Mouse (Mus musculus) MEL (cell line): Measurements from ENCODE around the gene Fez2. TPM values are rescaled to one million over a fixed set of nuclear protein-coding genes. Genes with fewer than 3 reads are reported as not detected.

Source experiments
- DNase-seq: peaks from one replicate; pipeline ENCODE4 v3.0.0; 2011; ENCODE audit warnings: low read depth, low spot score
- H3K27ac ChIP-seq: 2 replicates; pipeline ENCODE4 v1.5.1; 2012; ENCODE audit warnings: low read depth, mild to moderate bottlenecking, control low read depth, low read length, moderate library complexity; ENCODE audit not compliant: control insufficient read depth
- H3K27me3 ChIP-seq, 2 experiments: fragments of 150-350 bp in 1 of 2; sonication (generic) in 1 of 2; 2 replicates each; pipeline ENCODE4 v1.6.1; 2012; ENCODE audit warnings: low read length in 2 of 2, mild to moderate bottlenecking in 2 of 2, improper control_type of control experiment in 1 of 2, moderate library complexity in 1 of 2; ENCODE audit not compliant: insufficient read depth in 2 of 2, control insufficient read depth in 1 of 2
- H3K36me3 ChIP-seq, 2 experiments: 2 replicates each; pipeline ENCODE4 v1.6.1; 2012 to 2014; ENCODE audit warnings: low read length in 2 of 2, improper control_type of control experiment in 1 of 2, inconsistent platforms in 1 of 2, mild to moderate bottlenecking in 1 of 2; ENCODE audit not compliant: insufficient read depth in 2 of 2, control insufficient read depth in 1 of 2
- H3K4me1 ChIP-seq, 2 experiments: fragments of 150-350 bp in 1 of 2; sonication (generic) in 1 of 2; 2 replicates each; pipeline ENCODE4 v1.6.1; 2012; ENCODE audit warnings: low read length in 2 of 2, improper control_type of control experiment in 1 of 2, mild to moderate bottlenecking in 1 of 2; ENCODE audit not compliant: insufficient read depth in 2 of 2, control insufficient read depth in 1 of 2
- H3K4me3 ChIP-seq, 2 experiments: fragments of 150-350 bp in 1 of 2; sonication (generic) in 1 of 2; 2 replicates each; pipeline ENCODE4 v1.5.1; 2012; ENCODE audit warnings: low read depth in 2 of 2, low read length in 2 of 2, mild to moderate bottlenecking in 2 of 2, moderate library complexity in 2 of 2, control low read depth in 1 of 2, improper control_type of control experiment in 1 of 2; ENCODE audit not compliant: control insufficient read depth in 1 of 2, insufficient read depth in 1 of 2
- H3K79me2 ChIP-seq: 2 replicates; pipeline ENCODE4 v1.6.1; 2012; ENCODE audit warnings: mild to moderate bottlenecking, low read length, moderate library complexity; ENCODE audit not compliant: control insufficient read depth, poor library complexity, insufficient read depth
- H3K9ac ChIP-seq: 2 replicates; pipeline ENCODE4 v1.6.1; 2012; ENCODE audit warnings: low read depth, mild to moderate bottlenecking, control low read depth, low read length, moderate library complexity; ENCODE audit not compliant: control insufficient read depth, poor library complexity, severe bottlenecking
- H3K9me3 ChIP-seq: fragments of 150-350 bp; sonication (generic); replicated peaks from 2 replicates; pipeline ENCODE4 v1.6.1; 2012; ENCODE audit warnings: mild to moderate bottlenecking, low read length, improper control_type of control experiment, moderate library complexity; ENCODE audit not compliant: insufficient read depth
- BHLHE40 ChIP-seq: IDR thresholded peaks from 2 replicates; pipeline ENCODE4 v1.6.1; 2012; ENCODE audit warnings: low read depth, mild to moderate bottlenecking, inconsistent platforms, low read length, improper control_type of control experiment, borderline replicate concordance
- CHD2 ChIP-seq: IDR thresholded peaks from 2 replicates; pipeline ENCODE4 v1.6.1; 2011; ENCODE audit warnings: low read length, improper control_type of control experiment
- E2F4 ChIP-seq: IDR thresholded peaks from 2 replicates; pipeline ENCODE4 v1.6.1; 2011; ENCODE audit warnings: low read depth, low read length, improper control_type of control experiment, borderline replicate concordance
- ELF1 ChIP-seq: IDR thresholded peaks from 2 replicates; pipeline ENCODE4 v1.6.1; 2014; ENCODE audit warnings: low read depth, mild to moderate bottlenecking, inconsistent platforms, low read length, improper control_type of control experiment, moderate library complexity
- EP300 ChIP-seq, 2 experiments: IDR thresholded peaks; 2 replicates each; pipeline ENCODE4 v1.6.1; 2011; ENCODE audit warnings: improper control_type of control experiment in 2 of 2, low read length in 2 of 2, low read depth in 1 of 2, mild to moderate bottlenecking in 1 of 2
- GABPA ChIP-seq: IDR thresholded peaks from 2 replicates; pipeline ENCODE4 v1.6.1; 2012; ENCODE audit warnings: low read depth, mild to moderate bottlenecking, inconsistent platforms, low read length, improper control_type of control experiment, moderate library complexity
- GATA1 ChIP-seq: IDR thresholded peaks from 2 replicates; pipeline ENCODE4 v1.6.1; 2011; ENCODE audit warnings: low read depth, low read length, improper control_type of control experiment
- JUND ChIP-seq: IDR thresholded peaks from 2 replicates; pipeline ENCODE4 v1.6.1; 2011; ENCODE audit warnings: low read depth, mild to moderate bottlenecking, improper control_type of control experiment, low read length
- MAX ChIP-seq: IDR thresholded peaks from 2 replicates; pipeline ENCODE4 v1.6.1; 2011; ENCODE audit warnings: low read length, improper control_type of control experiment
- MEF2A ChIP-seq: IDR thresholded peaks from 2 replicates; pipeline ENCODE4 v1.6.1; 2014; ENCODE audit warnings: low read depth, mild to moderate bottlenecking, inconsistent platforms, low read length, improper control_type of control experiment; ENCODE audit not compliant: poor library complexity, insufficient replicate concordance, severe bottlenecking; ENCODE audit errors: extremely low read depth
- POLR2A ChIP-seq, 2 experiments: IDR thresholded peaks; 2 replicates each; pipeline ENCODE4 v1.6.1; 2011 to 2012; ENCODE audit warnings: low read length in 2 of 2, mild to moderate bottlenecking in 2 of 2, control low read depth in 1 of 2, improper control_type of control experiment in 1 of 2, low read depth in 1 of 2, moderate library complexity in 1 of 2; ENCODE audit not compliant: control insufficient read depth in 1 of 2, insufficient read depth in 1 of 2, poor library complexity in 1 of 2
- SMC3 ChIP-seq: IDR thresholded peaks from 2 replicates; pipeline ENCODE4 v1.6.1; 2011; ENCODE audit warnings: low read depth, low read length, improper control_type of control experiment
- UBTF ChIP-seq: IDR thresholded peaks from 2 replicates; pipeline ENCODE4 v1.6.1; 2012; ENCODE audit warnings: low read depth, mild to moderate bottlenecking, inconsistent platforms, low read length, improper control_type of control experiment, moderate library complexity, borderline replicate concordance; ENCODE audit not compliant: insufficient read depth
- ZC3H11A ChIP-seq: IDR thresholded peaks from 2 replicates; pipeline ENCODE4 v1.6.1; 2012; ENCODE audit warnings: low read depth, mild to moderate bottlenecking, inconsistent platforms, low read length, improper control_type of control experiment
- ZKSCAN1 ChIP-seq: IDR thresholded peaks from 2 replicates; pipeline ENCODE4 v1.6.1; 2012; ENCODE audit warnings: low read depth, mild to moderate bottlenecking, inconsistent platforms, low read length, improper control_type of control experiment, moderate library complexity
- ZMIZ1 ChIP-seq: IDR thresholded peaks from 2 replicates; pipeline ENCODE4 v1.6.1; 2012; ENCODE audit warnings: low read depth, mild to moderate bottlenecking, inconsistent platforms, low read length, improper control_type of control experiment, moderate library complexity
- polyA plus RNA-seq, 2 experiments: library from polyadenylated mRNA; stranded (reverse) in 1 of 2; unstranded in 1 of 2; fragments of >175 nt in 1 of 2; fragments of >200 nt in 1 of 2; gene quantifications; 2 replicates each; pipeline versions ENCODE4 v1.2.1 to v1.2.4; 2012; ENCODE audit warnings: low replicate concordance in 2 of 2, low read depth in 1 of 2; ENCODE audit not compliant: insufficient read length in 2 of 2, insufficient read depth in 1 of 2, missing spikeins in 1 of 2
- total RNA-seq: library from RNA; depleted of rRNA; stranded (reverse); fragments of 300-350 nt; gene quantifications from 2 replicates; pipeline ENCODE4 v1.2.3, GENCODE M21; 2012

The Fez2 gene
- total and polyA plus RNA-seq, 3 experiments = 11.7 to 17.4 TPM; not detected in 1

- 0 out of 4 replicates have a peak, but pooled peaks cover 0 to 1% of the 10 kb centered on the region in 2 experiments for H3K4me1 ChIP-seq
- no peaks in the 10 kb centered on the region for H3K79me2 ChIP-seq
- no peaks in the 10 kb centered on the region for H3K9me3 ChIP-seq
- H3K36me3 ChIP-seq = peaks cover 0 to 1% of the 10 kb centered on the region in 2 experiments; a peak in 1 of 4 replicates
- H3K4me3 ChIP-seq = no peak overlapping the region
- DNase-seq = no peak
- H3K9ac ChIP-seq = no peak overlapping the region
- no peaks in the 10 kb centered on the region for H3K27me3 ChIP-seq
- H3K27ac ChIP-seq = no peak overlapping the region
- no peak for TF ChIP-seq ELF1
- TF ChIP-seq MEF2A = no peak
- TF ChIP-seq E2F4 = no peak
- TF ChIP-seq EP300 (IDR thresholded peaks at IDR 0.05; ENCODE audit: low read depth in 1 of 2, low read length in 2 of 2) = no peak
- TF ChIP-seq SMC3 = no peak
- TF ChIP-seq CHD2 = no peak
- TF ChIP-seq BHLHE40 = no peak
- no peak for TF ChIP-seq POLR2A (IDR thresholded peaks at IDR 0.05; ENCODE audit: control insufficient read depth in 1 of 2, insufficient read depth in 1 of 2, low read depth in 1 of 2, low read length in 2 of 2, poor library complexity in 1 of 2)
- no peak for TF ChIP-seq UBTF
- no peak for TF ChIP-seq ZMIZ1
- no peak for TF ChIP-seq MAX
- TF ChIP-seq ZKSCAN1 = no peak
Measured at GRCm38 (mm10) chr17:78409900-78410299, 8.1 kb downstream of the Fez2 start.

- H3K27ac ChIP-seq = no peak overlapping the region
- H3K9ac ChIP-seq = no peak overlapping the region
- no peaks in the 10 kb centered on the region for H3K27me3 ChIP-seq
- no peak for DNase-seq
- H3K4me3 ChIP-seq = no peak overlapping the region
- no peaks in the 10 kb centered on the region for H3K9me3 ChIP-seq
- TF ChIP-seq POLR2A (IDR thresholded peaks at IDR 0.05; ENCODE audit: control insufficient read depth in 1 of 2, insufficient read depth in 1 of 2, low read depth in 1 of 2, low read length in 2 of 2, poor library complexity in 1 of 2) = no peak
- no peak for TF ChIP-seq ZMIZ1
- no peak for TF ChIP-seq GABPA
- no peak for TF ChIP-seq SMC3
- no peak for TF ChIP-seq GATA1
- no peak for TF ChIP-seq ZC3H11A
- no peak for TF ChIP-seq JUND
- H3K4me1 ChIP-seq = no peaks in the 10 kb centered on the region
- no peaks in the 10 kb centered on the region; a peak in 1 of 4 replicates for H3K36me3 ChIP-seq
- no peaks in the 10 kb centered on the region for H3K79me2 ChIP-seq
Measured at GRCm38 (mm10) chr17:78408386-78408785, 9.6 kb downstream of the Fez2 start.
